Mouse (Mus musculus) embryonic facial prominence, embryonic 14.5 days (tissue): ENCODE data around the gene Wfdc6a. TPM values are rescaled to one million over a fixed set of nuclear protein-coding genes. Genes with fewer than 3 reads are reported as not detected.

Experiments
- polyA plus RNA-seq: library from polyadenylated mRNA; unstranded; fragments of >200 nt; fragmentation: Nextera tagmentation; extraction: Ambion mirVana; gene quantifications from 2 replicates; pipeline ENCODE4 v1.2.1, GENCODE M21; 2014

Wfdc6a gene
- polyA plus RNA-seq, 1 experiment from 2014 or later, result 0.51 TPM

Other genes with a start within 250 kb of the Wfdc6a start
- 1.3 and 2.1 TPM in 2 replicates for gene Slpi, start 196.4 kb downstream of the Wfdc6a start, polyA plus RNA-seq
- 0.42 and 0.52 TPM in 2 replicates for gene Rbpjl, start 182.3 kb downstream of the Wfdc6a start, polyA plus RNA-seq
- 15.6 and 20.6 TPM in 2 replicates for gene Matn4, start 180.3 kb downstream of the Wfdc6a start, polyA plus RNA-seq
- 57.1 and 58.4 TPM in 2 replicates for gene Sdc4, start 141.6 kb downstream of the Wfdc6a start, polyA plus RNA-seq
- 63.3 and 68.3 TPM in 2 replicates for gene Sys1, start 128.5 kb downstream of the Wfdc6a start, polyA plus RNA-seq
- gene Gm20458, start 124.5 kb downstream of the Wfdc6a start, polyA plus RNA-seq, result 12.5 and 14.7 TPM in 2 replicates
- gene Trp53tg5, start 111.7 kb downstream of the Wfdc6a start, polyA plus RNA-seq, result not detected in 2 replicates
- 4.1 and 10.5 TPM in 2 replicates for gene Dbndd2, start 99.3 kb downstream of the Wfdc6a start, polyA plus RNA-seq
- 72.9 and 76.9 TPM in 2 replicates for gene Pigt, start 87.9 kb downstream of the Wfdc6a start, polyA plus RNA-seq
- gene Wfdc2, start 23.0 kb downstream of the Wfdc6a start, polyA plus RNA-seq, result 53.7 and 62.4 TPM in 2 replicates
- gene Spint3, start 12.0 kb downstream of the Wfdc6a start, polyA plus RNA-seq, result not detected in 2 replicates
- not detected in 2 replicates for gene Eppin, start 8.1 kb upstream of the Wfdc6a start, polyA plus RNA-seq
- gene Wfdc6b, start 28.1 kb upstream of the Wfdc6a start, polyA plus RNA-seq, result not detected in 2 replicates
- 0.11 TPM in 1 of 2 replicates, not detected in the other for gene Wfdc8, start 28.2 kb upstream of the Wfdc6a start, polyA plus RNA-seq
- gene Wfdc16, start 53.3 kb upstream of the Wfdc6a start, polyA plus RNA-seq, result not detected in 2 replicates
- 0.69 and 1.1 TPM in 2 replicates for gene Wfdc10, start 70.6 kb upstream of the Wfdc6a start, polyA plus RNA-seq
- not detected in 2 replicates for gene Wfdc9, start 71.1 kb upstream of the Wfdc6a start, polyA plus RNA-seq
- not detected in 2 replicates for gene Wfdc11, start 88.6 kb upstream of the Wfdc6a start, polyA plus RNA-seq
- gene Wfdc13, start 99.7 kb upstream of the Wfdc6a start, polyA plus RNA-seq, result 0.21 TPM in 1 of 2 replicates, not detected in the other
- not detected in 2 replicates for gene Spint4, start 113.1 kb upstream of the Wfdc6a start, polyA plus RNA-seq
- not detected in 2 replicates for gene Spint5, start 129.9 kb upstream of the Wfdc6a start, polyA plus RNA-seq
- gene Wfdc3, start 160.5 kb upstream of the Wfdc6a start, polyA plus RNA-seq, result 0.53 and 1.1 TPM in 2 replicates
- 60.9 and 63.0 TPM in 2 replicates for gene Dnttip1, start 160.5 kb upstream of the Wfdc6a start, polyA plus RNA-seq
- gene Ube2c, start 184.5 kb upstream of the Wfdc6a start, polyA plus RNA-seq, result 229 and 276 TPM in 2 replicates
- 799 and 1,279 TPM in 2 replicates for gene Tnnc2, start 194.5 kb upstream of the Wfdc6a start, polyA plus RNA-seq
- gene Snx21, start 200.4 kb upstream of the Wfdc6a start, polyA plus RNA-seq, result 27.9 and 28.3 TPM in 2 replicates
- 12.6 and 13.8 TPM in 2 replicates for gene Acot8, start 219.4 kb upstream of the Wfdc6a start, polyA plus RNA-seq
- 6.0 and 6.4 TPM in 2 replicates for gene Zswim3, start 219.7 kb upstream of the Wfdc6a start, polyA plus RNA-seq
- 15.1 and 15.7 TPM in 2 replicates for gene Zswim1, start 237.2 kb upstream of the Wfdc6a start, polyA plus RNA-seq
- not detected in 2 replicates for gene Spata25, start 243.1 kb upstream of the Wfdc6a start, polyA plus RNA-seq
- 140 and 154 TPM in 2 replicates for gene Ctsa, start 247.4 kb upstream of the Wfdc6a start, polyA plus RNA-seq
- gene Neurl2, start 248.0 kb upstream of the Wfdc6a start, polyA plus RNA-seq, result 8.3 and 9.1 TPM in 2 replicates